Mouse (Mus musculus) embryo, embryonic 10 days (tissue): ENCODE data around the gene Wnt10b.
"Not testable (repeated sequence)": the region's sequence is repeated elsewhere in the genome, so short reads cannot be mapped to it uniquely, and the experiment has no call there.

ENCODE experiments used
- DNase-seq: peaks from one replicate; pipeline ENCODE4 v3.0.0-alpha.2; 2015; ENCODE audit warnings: low spot score

Gene Wnt10b

DNA sequence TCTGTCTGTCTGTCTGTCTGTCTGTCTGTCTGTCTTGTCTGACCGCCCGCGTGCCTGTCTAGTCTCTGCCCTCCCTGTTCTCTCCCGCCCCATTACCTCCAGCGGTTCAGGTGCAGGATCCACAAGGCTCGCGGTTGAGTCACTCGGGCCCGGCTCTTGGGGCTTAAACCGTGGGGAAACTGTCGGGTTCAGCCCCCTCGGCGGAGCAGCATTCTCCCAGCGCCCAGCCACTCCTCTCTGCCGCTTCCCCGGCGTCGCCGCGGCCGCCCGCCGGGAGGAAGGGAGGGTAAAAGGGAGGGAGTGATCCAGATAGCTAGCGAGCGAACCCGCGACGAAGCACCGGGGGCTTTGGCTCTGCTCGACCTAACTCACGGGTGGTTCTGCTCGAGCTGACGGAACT lies at the start of gene Wnt10b:
TSS of gene Wnt10b (minus strand) at position 389 of the 400 bp plus-strand sequence.
- no peak for DNase-seq

DNA sequence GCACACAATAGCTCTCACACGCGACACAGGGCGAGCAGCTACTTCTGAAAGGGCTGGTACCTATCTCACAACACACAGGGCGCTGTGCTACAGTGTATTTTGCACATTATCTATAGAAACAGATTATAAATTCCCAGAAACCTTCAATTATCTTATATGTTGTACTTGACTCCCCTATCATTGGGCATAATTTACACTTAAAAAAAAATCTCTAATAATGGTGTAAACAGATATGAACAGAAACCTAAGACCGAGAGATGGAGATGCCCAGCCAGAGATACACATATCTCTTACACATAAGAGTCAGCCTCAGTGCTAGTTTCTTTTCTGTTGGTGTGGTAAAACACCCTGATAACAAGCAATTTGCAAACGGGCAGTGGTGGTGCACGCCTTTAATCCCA lies 49.7 kb upstream of the Wnt10b start:
- DNase-seq, result no peak

DNA sequence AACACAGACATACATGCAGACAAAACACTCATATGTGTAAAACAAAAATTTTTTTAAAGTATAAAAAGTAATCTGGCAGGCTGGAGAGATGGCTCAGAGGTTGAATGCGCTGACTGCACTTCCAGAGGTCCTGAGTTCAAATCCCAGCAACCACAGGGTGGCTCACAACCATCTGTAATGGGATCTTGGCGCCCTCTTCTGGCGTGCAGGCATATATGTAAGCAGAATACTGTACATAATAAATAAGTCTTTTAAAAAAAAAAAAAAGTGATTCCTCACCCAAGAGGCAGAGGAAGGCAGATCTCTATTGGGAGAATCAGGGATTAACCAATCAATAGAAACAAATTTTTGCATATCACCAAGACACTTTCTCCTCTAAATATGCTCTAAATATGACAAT lies 45.5 kb upstream of the Wnt10b start:
- DNase-seq, result no peak

DNA sequence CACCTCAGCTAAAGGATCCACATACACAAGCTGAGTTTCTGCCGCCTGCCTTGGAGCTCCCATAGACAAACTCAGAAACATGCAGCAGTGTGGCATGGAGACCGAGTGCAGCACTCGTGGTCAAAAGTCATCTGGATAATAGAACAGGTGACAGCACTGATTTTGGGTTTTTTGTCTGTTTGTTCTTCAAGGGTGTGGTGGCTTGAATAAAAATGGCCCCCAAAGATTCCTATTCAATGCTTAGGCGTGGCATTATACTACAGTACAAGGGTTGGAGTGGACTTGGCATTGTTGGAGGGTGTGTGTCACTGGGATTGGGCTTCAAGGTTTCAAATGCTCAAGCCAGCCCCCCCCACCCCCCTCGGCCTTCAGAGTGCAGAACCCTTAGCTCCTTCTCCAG lies 44.2 kb upstream of the Wnt10b start:
- DNase-seq, result no peak

DNA sequence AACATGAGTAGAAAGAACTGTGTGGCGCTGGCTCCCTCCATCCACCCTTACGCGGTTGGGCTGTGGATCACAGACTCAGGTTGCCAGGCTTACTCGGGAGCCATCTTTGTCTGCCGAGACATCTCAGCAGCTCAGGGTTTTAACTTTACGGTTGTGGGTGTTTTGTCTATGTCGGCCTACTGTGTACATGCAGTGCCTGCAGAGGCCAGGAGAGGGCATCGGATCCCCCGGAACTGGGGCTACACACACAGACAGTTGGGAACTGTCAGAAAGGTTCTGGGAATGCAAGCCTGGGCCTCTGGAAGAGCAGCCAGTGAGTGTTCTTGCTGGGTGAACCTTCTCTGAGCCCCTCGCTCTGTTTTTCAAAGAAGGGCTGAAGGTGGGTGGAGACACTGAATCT lies 43.5 kb upstream of the Wnt10b start:
- DNase-seq, result no peak

DNA sequence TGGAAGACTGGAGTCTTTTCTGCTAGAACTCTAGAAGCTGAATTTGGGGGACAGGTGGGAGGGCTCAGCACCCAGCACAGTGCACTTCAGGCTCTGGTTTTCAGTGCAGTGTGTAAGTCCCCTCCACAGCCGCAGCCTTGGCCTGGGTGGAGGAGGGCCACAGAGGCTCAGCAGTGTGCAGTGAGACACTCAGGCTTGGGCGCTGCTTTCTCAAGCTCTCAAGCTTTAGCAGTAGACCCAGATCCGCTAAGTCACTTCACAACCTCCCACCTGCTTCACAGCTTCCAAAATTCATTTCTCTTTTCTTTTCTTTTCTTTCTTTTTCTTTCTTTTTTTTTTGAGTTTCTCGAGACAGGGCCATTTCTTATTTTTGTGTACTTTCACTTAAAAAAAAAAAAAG lies 43.0 kb upstream of the Wnt10b start:
- DNase-seq, result no peak

DNA sequence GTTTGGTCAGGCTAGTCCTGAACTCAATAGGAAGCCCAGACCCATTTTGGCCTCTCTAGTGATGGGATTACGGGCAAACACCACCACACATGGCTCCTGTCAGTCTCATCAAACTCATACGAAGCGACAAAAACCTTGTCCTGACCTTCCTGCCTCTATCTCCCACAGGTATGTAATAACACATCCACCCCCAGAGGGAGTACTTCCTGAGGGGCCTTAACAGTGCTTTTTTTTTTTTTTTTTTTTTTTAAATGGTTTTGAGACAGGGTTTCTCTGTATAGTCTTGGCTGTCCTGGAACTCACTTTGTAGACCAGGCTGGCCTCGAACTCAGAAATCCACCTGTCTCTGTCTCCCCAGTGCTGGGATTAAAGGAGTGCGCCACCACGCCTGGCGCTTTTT lies 40.2 kb upstream of the Wnt10b start:
- DNase-seq, result no peak

DNA sequence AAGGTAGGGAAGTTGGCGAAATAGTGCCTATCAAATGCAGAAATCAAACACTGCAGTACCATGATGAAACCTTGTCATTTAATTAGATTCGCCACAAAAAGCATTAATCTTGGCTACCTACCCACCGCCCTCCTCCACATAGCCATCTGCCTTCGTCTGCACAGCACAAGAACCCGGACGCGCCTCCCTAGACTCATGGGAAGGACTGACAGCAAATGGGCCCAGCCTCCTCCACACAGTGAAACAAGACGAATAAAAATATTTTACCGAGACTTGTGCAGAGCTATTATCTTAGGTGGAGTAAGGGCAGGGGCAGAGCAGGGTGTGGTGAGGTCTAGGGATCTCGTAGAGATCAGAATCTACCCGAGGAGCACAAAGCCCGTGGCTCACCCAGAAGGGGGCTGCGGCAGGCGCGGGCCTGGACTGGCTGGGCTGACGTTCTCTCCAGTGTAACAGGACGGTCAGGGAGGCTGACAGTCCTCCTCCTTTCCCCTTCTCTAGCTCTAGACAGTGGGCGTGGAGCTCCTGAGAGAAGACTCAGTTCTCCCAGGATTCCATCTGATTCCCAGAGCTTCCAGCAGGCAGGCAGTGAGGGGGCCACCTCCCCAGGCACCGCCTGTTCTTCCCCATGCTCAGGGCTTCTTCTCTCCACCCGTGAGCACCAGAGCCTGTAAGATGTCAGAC lies 34.9 kb upstream of the Wnt10b start:
- DNase-seq, result no peak

DNA sequence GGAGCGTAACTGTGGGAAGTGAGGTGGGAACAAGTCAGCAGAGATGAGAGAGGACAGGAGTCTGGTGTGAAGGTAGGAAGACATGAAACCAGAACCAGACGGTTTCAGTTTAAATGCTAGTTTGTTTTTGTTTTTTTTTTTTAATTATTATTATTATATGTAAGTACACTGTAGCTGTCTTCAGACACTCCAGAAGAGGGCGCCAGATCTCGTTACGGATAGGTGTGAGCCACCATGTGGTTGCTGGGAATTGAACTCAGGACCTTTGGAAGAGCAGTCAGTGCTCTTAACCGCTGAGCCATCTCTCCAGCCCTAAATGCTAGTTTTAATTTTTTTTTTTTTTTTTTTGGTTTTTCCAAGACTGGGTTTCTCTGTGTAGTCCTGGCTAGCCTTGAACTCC lies 32.3 kb upstream of the Wnt10b start:
- DNase-seq, result not testable (repeated sequence)

DNA sequence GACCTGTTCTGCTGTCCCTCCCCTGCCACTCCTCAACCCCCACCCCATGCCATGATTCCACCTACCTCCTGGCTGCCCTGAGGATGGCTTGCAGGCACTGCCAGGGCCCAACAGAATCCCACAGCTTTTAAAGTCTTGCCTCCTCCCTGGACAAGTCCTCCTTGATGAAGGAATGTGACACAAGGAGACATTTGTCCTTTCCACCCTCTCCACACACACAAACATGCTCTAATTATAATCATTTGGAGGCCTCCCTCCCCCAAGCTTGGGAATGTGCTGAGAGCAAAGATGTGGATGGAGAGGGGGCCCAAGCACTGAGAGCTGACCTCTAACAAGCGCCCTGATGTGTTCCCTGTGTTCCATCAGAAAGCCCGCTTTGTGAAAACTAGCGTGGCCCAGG lies 31.4 kb upstream of the Wnt10b start, which contains the start of gene Ddn:
TSS of gene Ddn (minus strand) at position 101 of the 400 bp plus-strand sequence.
- no peak for DNase-seq

DNA sequence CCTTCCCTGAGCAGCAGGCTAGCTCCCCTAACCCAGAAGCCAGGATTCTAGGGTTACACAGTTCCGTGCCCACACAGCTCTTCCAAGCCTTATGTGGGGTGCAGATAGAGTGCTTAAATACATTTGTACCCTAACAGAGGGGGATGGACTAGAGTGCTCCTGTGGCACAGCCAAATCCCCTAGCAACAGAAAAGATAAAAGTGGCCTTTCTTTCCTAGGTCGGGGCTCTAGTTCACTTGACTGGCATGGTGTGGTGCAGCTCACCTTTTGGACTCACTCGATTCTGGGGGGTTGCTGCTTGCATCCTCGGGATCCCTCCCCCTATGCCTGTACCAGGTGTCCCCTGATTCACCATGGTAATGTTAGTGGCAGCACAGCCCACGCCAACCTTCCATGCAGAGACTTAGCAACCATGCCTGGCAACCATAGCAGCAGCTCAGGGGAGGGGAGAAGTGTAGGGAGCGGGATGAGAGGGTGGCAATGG lies 30.7 kb upstream of the Wnt10b start:
- no peak for DNase-seq

DNA sequence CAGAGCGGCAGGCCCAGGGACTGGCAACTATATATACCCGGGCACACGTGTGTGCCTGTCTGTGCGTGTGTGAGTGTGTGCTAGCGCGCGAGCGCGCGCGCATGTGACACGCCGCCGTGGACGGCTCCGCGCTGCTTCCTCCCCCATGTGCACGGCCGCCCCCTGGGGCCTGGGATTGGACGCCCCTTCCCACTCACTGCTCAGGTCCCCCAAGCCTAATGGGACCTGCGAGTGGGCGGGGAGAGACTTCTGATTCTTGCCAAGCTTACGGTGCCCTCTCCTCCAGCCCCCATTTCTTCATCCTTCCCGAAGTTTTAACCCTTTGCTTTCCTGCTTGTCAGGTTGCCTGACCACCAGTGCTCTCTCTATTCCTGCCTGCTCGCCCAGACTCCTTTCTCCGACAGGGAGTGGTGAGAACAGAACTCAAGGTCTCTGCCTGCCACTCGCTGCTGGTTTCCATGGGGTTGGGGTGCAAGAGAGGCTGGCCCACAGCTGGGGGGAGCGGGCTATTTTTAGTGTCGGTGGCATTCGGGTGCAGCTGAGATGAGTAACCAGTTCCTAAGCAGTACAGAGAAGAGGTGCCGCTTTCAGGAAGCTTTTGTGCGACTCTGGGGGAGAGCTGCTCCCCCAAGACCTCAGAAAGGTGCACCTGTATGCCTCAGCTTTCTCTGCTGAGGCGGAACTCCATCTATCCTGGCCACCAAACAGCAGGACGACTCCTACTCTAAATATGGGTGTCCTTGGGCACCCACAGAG lies 30.1 kb upstream of the Wnt10b start:
- peak; percentile 35 for DNase-seq

DNA sequence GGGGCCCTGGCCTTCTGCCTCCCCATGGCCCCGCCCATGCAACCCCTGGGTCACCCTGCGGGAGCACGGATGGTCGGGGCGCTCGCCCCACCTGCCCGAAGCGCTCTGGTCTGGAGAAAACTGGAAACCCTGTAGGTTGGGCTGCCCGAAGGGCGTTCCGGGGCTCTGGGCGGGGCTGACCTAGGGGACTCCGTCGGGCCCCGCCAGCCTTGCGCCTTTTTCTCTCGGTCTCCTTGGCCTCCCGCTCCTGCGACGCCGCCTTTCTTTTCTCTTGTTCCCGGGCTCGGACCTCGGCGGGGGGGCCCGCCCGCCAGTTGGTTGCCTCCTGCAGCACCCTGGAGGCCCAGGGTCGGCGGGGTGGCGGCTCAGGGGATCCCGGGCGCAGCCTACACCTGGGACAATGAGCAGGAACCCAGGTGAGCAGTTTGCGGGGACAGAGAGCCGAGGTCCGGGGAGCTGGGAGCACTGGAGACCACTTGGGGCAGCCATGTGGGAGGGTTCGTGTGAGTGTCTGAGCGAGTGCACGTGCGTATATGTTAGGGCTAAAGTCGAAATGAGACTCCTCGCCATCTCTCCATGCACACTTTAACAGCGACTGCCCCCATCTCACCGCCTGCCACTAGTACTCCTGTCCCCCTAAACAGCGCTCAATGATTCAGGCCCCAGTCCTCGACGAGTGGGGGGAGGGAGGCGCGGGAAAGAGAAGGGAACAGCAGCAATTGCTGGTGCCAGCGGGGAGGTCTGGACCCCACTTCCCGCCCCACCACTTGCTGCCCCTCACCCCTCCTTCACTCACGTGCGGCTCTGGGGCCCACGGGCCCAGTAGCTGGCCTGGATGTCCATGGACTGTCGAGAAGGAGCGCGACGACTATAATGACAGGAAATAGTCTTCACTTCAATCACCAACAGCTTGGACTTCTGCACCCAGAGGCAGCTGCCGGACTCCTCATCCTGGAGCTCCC lies 29.1 kb upstream of the Wnt10b start:
- peak; percentile 33 for DNase-seq

DNA sequence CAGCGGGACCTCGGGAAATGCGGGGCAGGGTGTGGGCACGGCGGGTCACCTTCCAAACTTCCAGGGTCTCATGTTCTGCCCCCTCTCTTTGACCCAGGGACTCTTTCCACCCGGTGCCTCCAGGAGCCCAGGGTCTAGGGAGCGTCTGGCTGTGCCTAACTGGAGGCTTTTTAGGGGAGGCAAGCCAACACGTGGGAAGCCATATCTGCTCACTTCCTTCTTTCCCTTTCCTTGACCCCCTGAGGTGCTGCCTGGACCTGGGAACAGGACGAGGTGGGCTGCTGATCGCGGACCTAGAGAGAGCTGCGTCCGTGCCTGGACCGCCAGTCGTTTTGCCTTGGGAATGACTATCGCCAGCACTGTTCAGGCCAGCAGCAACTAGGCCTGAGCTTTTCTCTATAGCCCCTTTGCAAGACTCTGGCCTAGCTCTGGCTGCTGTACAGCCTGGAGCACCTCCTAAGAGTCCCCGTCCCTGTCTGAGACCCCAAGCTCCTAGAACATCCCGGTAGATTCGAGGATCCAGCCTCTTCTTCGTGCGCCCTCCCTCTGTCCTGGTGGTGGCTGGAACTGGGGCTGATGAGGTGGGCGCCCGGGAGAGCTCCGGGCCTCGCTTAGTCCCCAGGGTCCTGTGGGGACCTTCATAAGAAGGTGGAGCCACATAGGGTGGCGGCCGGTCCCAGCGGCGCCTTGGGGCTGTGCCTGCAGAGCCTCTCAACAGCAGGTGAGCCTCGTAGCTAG lies 28.3 kb upstream of the Wnt10b start:
- peak; percentile 39 for DNase-seq

DNA sequence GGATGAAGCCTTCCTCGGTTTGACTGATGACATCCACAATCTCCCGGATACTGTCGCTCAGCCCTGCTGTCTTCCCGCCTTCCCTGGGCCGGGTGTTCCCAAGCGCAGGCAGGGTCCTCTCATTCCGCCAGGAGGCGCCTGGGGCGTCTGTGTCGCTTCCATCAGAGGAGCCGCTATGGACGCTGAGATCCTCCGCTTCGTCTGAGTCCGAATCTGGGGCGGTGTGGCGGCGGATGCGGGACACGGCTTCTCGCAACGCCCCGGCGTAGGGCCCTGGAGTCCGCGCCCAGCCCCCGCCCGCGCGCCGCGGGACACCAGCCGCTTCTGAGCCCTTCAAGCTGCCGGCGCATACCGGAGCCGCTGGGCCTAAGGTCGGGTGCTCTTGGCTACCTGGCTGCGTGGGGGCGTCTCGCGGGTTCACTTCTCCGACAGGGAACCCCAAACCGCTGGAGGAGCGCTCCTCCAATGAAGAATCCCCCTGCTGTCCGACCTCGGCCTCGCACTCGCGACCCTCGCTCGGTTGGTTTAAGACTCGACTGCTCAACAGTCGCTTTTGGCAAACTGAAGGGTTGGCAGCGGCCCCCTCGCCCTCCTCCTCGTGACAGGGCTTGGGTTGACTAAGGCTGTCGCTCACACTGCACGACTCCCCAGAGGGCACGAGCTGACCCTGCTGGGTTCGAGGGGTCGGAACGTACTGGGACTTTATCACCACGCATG lies 27.5 kb upstream of the Wnt10b start:
- DNase-seq, result peak; percentile 85

DNA sequence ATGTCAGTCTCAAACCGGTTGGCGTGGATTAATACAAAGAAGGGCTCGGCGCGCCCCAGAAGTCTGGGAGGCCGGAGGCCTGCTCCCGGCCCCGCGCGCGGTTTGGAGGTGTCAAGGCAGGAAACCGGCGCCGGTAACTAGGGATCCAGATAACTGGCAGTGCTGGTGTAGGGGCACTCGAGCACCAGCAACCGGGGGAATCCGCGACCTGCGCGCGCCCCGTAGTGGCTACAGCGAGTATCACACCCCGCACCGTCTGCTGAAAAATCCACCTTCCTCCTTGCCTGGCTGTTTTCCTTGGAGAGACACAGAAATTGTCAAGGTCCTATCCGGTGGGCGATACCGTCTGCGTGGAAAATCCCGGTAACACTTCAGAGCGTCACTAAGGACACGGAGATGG lies 26.1 kb upstream of the Wnt10b start:
- DNase-seq, result peak; percentile 88

DNA sequence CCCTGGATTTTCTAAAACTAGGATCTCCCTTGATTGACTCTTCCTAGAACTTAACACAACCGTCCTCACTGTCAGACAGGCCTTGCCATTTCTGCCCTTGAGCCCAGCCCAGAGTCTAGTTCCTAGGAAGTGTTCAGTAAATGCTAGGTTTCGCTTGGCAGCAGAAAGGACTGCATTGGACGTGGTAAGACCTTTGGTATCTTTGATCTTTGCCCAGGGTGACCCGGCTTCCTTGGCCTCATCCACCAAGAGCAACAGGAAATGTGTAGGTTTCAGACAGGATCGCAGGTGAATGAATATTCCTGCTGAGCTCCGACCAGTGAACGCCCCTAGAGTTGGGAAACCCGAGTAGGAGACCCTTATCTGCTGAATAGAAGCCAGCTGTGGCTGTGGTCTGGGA lies 25.0 kb upstream of the Wnt10b start:
- no peak for DNase-seq

DNA sequence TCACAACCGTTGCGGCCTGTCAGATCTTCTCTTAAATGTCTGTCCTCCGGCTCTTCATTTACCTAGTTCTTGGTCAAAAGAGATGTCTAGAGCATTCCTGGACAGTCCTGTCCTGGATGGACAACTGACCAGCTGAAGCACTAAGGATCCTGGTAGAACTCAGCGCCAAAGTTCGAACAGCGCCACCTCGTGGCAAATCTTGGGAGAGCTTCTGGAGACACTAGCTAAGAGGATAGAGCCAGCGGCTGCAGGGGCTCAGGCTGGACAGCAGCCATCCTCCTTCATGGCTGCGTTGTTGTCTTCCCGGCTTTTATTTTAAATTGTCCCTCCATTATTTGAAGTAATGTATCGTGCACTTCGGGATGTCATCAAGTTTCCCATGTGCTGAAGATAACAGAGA lies 21.4 kb upstream of the Wnt10b start:
- peak; percentile 93 for DNase-seq

DNA sequence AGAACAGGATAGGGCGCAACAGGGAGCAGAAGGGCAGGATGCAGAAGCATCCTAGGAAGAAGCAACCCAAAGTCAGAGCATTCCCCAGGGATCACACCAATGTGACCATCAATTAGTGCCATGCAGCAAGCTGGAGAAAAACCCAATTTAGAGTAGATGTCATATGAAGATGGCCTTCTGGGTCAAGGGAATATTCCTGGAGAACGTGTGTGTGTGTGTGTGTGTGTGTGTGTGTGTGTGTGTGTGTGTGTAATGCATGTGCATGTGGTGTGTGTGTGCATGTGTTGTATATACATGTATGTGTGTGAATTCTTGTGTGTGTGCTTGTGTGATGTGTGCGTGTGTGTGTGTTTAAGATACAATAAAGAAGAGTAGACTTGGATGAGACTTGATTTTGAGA lies 21.0 kb upstream of the Wnt10b start:
- DNase-seq, result no peak

DNA sequence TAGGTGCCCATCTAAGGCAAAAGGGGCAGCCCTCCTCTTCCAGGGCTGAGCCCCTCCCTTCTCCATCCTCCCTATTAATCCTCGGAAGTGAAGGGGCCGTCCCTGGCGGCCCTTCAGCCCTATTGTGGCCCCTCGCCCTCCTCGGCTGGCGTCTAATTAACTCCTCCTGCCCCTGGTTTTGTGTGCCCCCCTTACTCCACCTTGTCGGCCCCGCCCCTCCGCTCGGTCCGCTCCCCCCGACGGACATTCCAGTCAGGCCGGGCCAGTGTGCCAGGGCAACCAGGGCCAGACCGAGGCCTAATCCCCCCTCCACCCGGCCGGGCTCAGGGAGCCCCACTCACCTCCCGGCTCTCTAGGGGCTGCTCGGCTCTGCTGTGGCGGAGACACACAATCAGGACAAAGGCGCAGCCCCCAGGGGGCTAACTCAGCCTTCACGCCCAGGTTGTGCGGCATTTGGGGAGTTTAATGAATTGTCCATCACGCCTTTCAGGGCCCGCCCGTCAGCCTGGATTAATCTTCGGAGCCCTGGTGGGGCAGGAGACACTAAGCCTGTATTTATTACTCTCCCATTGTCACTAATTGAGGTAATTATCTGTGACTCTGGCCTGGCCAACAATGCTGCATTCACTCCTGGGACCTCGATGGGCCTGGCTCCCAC lies 20.0 kb upstream of the Wnt10b start:
- DNase-seq, result peak; percentile 85
